Mouse (Mus musculus) heart, embryonic 15.5 days (tissue): ENCODE measurements around the gene Dync1li1. TPM values are rescaled to one million over a fixed set of nuclear protein-coding genes. Genes with fewer than 3 reads are reported as not detected.

Source experiments
- ATAC-seq: fragments of 200-750 bp; cut with Nextera tagmentation; replicated peaks from 2 replicates; pipeline ENCODE4 v1.8.0; 2017; ENCODE audit warnings: low read depth, moderate TSS enrichment; ENCODE audit not compliant: insufficient number of reproducible peaks, insufficient read depth, low FRiP score
- H3K27ac ChIP-seq: fragments of 300-500 bp; sonication (generic); 2 replicates; pipeline ENCODE4 v1.5.1; 2015; ENCODE audit warnings: mild to moderate bottlenecking, inconsistent platforms
- H3K27me3 ChIP-seq: fragments of 300-500 bp; sonication (generic); 2 replicates; pipeline ENCODE4 v1.6.1; 2015; ENCODE audit warnings: inconsistent platforms
- H3K36me3 ChIP-seq: fragments of 300-500 bp; sonication (generic); 2 replicates; pipeline ENCODE4 v1.6.1; 2015; ENCODE audit warnings: mild to moderate bottlenecking, inconsistent platforms
- H3K4me1 ChIP-seq: fragments of 300-500 bp; sonication (generic); replicated peaks from 2 replicates; pipeline ENCODE4 v1.6.1; 2015; ENCODE audit warnings: inconsistent platforms
- H3K4me2 ChIP-seq: fragments of 300-500 bp; sonication (generic); 2 replicates; pipeline ENCODE4 v1.6.1; 2015; ENCODE audit warnings: inconsistent platforms, mild to moderate bottlenecking, moderate library complexity
- H3K4me3 ChIP-seq: fragments of 300-500 bp; sonication (generic); 2 replicates; pipeline ENCODE4 v1.5.1; 2015; ENCODE audit warnings: mild to moderate bottlenecking, inconsistent platforms
- H3K9ac ChIP-seq: fragments of 300-500 bp; sonication (generic); 2 replicates; pipeline ENCODE4 v1.6.1; 2015; ENCODE audit warnings: mild to moderate bottlenecking, inconsistent platforms
- H3K9me3 ChIP-seq: fragments of 300-500 bp; sonication (generic); replicated peaks from 2 replicates; pipeline ENCODE4 v1.6.1; 2016; ENCODE audit warnings: inconsistent platforms
- WGBS: fragments of 180-500 bp; shearing (Covaris S2); methylation state at CpG from one replicate; pipeline ENCODE4 v1.1.7; 2015; ENCODE audit warnings: mixed read lengths; 5-methylcytosine and 5-hydroxymethylcytosine counted together
- polyA plus RNA-seq: library from polyadenylated mRNA; unstranded; fragments of >200 nt; fragmentation: Nextera tagmentation; extraction: Ambion mirVana; gene quantifications from 2 replicates; pipeline ENCODE4 v1.2.1, GENCODE M21; 2015

The Dync1li1 gene
- polyA plus RNA-seq, 1 experiment from 2014 or later = 72.3 TPM

DNA sequence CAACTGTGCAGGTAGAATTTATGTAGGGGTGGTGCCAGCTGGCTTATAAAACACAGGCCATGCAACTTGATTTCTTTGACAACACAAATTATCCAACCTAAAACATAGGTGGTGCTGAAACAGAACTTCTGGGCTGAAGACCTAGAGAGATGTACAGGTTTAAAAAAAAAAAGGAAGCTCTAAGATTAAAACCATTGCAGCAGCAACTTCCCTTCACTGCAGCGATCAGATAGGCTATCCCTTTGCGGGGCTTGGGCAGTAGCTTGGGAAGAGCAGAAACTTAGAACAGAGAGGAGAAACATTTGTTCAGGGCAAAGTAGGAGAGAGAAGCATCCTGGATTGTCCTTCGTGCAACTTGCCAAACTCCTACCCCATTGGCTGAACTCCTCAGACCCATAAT, 31.9 kb upstream of the Dync1li1 start:
- ATAC-seq = no peak
- H3K9ac ChIP-seq = no peak overlapping the region
- no peak overlapping the region for H3K4me3 ChIP-seq
- no peaks in the 10 kb centered on the region for H3K4me1 ChIP-seq
- no peaks in the 10 kb centered on the region for H3K36me3 ChIP-seq
- no peak overlapping the region for H3K4me2 ChIP-seq
- no peaks in the 10 kb centered on the region for H3K27me3 ChIP-seq
- H3K9me3 ChIP-seq = no peaks in the 10 kb centered on the region
- WGBS = 64% methylated on average over 3 of the region's 3 CpGs
- no peak overlapping the region for H3K27ac ChIP-seq

DNA sequence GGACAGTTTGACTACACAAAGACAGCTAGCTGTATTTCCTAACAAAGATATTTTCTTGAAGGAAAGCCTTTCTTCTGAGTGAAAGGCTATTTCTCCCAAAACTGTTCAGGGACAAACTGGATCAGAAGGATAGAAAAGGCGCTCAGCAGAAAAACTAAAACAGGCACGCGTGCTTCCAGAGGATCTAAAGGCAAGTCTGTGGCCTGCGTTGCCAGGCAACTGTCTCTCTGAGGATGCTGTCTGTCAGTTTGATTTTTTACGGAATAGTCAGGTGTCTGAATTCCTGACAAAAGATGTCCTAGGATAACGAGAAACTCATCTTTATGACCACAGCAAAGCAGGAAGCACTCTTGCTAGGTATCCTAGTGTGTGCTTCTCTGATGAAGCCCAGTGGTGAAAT, 28.1 kb upstream of the Dync1li1 start:
- Histone ChIP-seq H3K27me3 (no peaks in the 10 kb centered on the region), H3K9ac (no peak overlapping the region), H3K4me3 (no peak overlapping the region), H3K27ac (no peak overlapping the region), H3K4me2 (no peak overlapping the region), H3K36me3 (no peaks in the 10 kb centered on the region), H3K9me3 (no peaks in the 10 kb centered on the region), H3K4me1 (peaks cover 8% of the 10 kb centered on the region; the same call in 1 of the 2 replicates)
- WGBS = 86% methylated on average over 6 of the region's 6 CpGs
- ATAC-seq = no peak

- no peak overlapping the region for H3K27ac ChIP-seq
- no peak for ATAC-seq
- H3K27me3 ChIP-seq = no peaks in the 10 kb centered on the region
- no peak overlapping the region for H3K4me3 ChIP-seq
- H3K4me1 ChIP-seq = peaks cover 8% of the 10 kb centered on the region; the same call in 1 of the 2 replicates
- no peak overlapping the region for H3K9ac ChIP-seq
- WGBS = 67% methylated on average over 6 of the region's 6 CpGs
- no peaks in the 10 kb centered on the region for H3K36me3 ChIP-seq
- no peak overlapping the region for H3K4me2 ChIP-seq
- H3K9me3 ChIP-seq = no peaks in the 10 kb centered on the region
Observed at GRCm38 (mm10) chr9:114660983-114661382, 27.6 kb upstream of the Dync1li1 start.

DNA sequence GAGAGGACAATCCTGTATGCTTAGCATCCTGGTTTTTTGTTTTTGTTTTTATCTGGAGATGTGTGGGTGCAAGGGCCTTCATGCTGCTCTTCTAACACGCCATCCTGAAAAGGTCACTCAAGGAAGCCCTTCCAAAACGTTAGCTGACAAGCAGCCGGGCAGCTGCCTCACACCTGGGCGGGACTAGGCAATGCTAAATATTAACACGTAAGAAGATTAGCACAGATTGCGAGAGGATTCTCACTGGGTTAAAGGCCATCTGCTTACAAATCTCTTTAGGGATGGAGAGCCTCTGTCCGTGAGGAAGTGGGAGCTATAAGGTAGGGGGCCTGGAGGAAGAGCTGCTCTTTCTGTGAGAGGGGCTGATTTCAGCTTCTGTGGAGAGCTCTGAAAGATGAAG, 26.6 kb upstream of the Dync1li1 start:
- H3K4me1 ChIP-seq = peaks cover 11% of the 10 kb centered on the region
- no peaks in the 10 kb centered on the region for H3K36me3 ChIP-seq
- H3K27me3 ChIP-seq = no peaks in the 10 kb centered on the region
- 47% methylated on average over 7 of the region's 7 CpGs for WGBS
- H3K4me2 ChIP-seq = no peak overlapping the region
- no peak overlapping the region for H3K4me3 ChIP-seq
- no peak for ATAC-seq
- H3K9me3 ChIP-seq = no peaks in the 10 kb centered on the region
- no peak overlapping the region for H3K27ac ChIP-seq
- no peak overlapping the region for H3K9ac ChIP-seq

GRCm38 (mm10) chr9:114663782-114664181, 24.8 kb upstream of the Dync1li1 start:
- Histone ChIP-seq H3K9ac (no peak overlapping the region), H3K4me2 (no peak overlapping the region), H3K9me3 (no peaks in the 10 kb centered on the region), H3K4me3 (no peak overlapping the region), H3K4me1 (peaks cover 29% of the 10 kb centered on the region), H3K27ac (peak overlapping the region; percentile 72), H3K36me3 (no peaks in the 10 kb centered on the region), H3K27me3 (no peaks in the 10 kb centered on the region)
- ATAC-seq = no peak
- WGBS = 79% methylated on average over 11 of the region's 11 CpGs

DNA sequence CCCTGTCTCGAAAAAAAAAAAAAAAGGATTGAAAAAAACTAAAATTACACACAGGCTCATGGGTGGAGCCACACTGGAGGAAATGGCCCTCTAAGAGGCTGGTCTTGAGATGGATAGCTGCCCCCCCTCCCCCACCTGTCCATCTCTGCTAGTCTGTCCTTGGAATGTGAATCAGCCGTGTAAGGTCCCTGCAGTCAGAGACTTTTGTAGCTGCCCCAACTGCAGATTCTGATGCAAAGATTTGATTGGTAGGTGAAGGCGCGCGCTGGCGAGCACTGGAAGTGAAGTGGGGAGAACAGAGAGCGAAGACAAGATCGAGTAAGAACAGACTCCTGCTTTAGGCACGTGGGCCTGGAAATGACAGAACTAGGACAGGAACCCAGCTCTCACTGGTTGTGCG, 21.7 kb upstream of the Dync1li1 start:
- H3K9ac ChIP-seq = no peak overlapping the region
- no peaks in the 10 kb centered on the region for H3K36me3 ChIP-seq
- ATAC-seq = no peak
- no peak overlapping the region for H3K4me2 ChIP-seq
- H3K4me3 ChIP-seq = no peak overlapping the region
- peaks cover 41% of the 10 kb centered on the region for H3K4me1 ChIP-seq
- H3K27ac ChIP-seq = peak overlapping the region; percentile 88
- H3K27me3 ChIP-seq = no peaks in the 10 kb centered on the region
- no peaks in the 10 kb centered on the region for H3K9me3 ChIP-seq
- WGBS = 76% methylated on average over 10 of the region's 10 CpGs

DNA sequence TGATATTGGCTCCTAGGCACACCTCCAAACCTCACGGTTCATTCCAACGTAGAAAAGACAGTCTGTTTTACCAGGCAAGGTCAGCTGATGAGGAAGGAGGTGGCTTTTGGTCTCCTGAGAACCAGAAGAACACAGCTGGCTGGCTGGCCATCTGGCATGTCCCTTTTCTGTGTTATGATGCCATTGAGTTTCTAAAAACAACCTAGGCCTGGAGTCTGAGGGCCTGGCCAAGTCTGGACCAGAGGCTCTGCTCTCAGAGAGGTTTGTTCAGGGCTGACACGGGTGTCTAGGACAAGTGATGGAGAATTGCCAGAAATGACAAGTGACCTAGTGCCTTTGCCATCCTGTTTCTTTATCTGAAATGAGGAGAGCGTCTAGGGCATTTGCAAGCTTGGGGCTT, 20.5 kb upstream of the Dync1li1 start:
- H3K36me3 ChIP-seq = no peaks in the 10 kb centered on the region
- H3K9ac ChIP-seq = no peak overlapping the region
- no peaks in the 10 kb centered on the region for H3K9me3 ChIP-seq
- H3K4me3 ChIP-seq = no peak overlapping the region
- ATAC-seq = peak; percentile 88
- H3K4me1 ChIP-seq = peaks cover 46% of the 10 kb centered on the region
- WGBS = 29% methylated on average over 4 of the region's 4 CpGs
- no peaks in the 10 kb centered on the region for H3K27me3 ChIP-seq
- peak overlapping the region; percentile 11; the same call in 1 of the 2 replicates for H3K4me2 ChIP-seq
- H3K27ac ChIP-seq = peak overlapping the region; percentile 88

DNA sequence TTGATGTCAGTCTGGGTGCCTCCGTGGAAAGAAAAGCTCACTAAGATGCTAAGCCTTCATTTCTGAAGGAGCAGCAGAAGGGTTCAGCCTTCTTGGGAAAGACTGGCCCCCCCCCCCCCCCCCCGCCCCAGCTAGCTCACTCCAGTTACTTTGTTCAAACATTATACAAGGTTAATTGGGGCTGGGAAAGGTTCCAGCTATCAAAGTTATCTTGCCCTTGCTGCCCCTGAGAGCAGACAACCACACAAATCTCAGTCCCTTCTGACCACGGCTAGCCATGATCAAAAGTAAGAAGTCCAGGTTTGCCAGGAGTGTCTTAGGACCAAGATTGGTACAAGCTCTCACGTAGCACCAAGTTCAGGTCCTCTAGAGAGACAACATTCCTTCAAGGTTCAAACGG, 19.6 kb upstream of the Dync1li1 start:
- no peak overlapping the region for H3K4me2 ChIP-seq
- 55% methylated on average over 5 of the region's 5 CpGs for WGBS
- no peak for ATAC-seq
- peak overlapping the region; percentile 88 for H3K27ac ChIP-seq
- no peaks in the 10 kb centered on the region for H3K9me3 ChIP-seq
- peaks cover 51% of the 10 kb centered on the region for H3K4me1 ChIP-seq
- no peak overlapping the region for H3K4me3 ChIP-seq
- no peaks in the 10 kb centered on the region for H3K27me3 ChIP-seq
- no peak overlapping the region for H3K9ac ChIP-seq
- H3K36me3 ChIP-seq = no peaks in the 10 kb centered on the region

DNA sequence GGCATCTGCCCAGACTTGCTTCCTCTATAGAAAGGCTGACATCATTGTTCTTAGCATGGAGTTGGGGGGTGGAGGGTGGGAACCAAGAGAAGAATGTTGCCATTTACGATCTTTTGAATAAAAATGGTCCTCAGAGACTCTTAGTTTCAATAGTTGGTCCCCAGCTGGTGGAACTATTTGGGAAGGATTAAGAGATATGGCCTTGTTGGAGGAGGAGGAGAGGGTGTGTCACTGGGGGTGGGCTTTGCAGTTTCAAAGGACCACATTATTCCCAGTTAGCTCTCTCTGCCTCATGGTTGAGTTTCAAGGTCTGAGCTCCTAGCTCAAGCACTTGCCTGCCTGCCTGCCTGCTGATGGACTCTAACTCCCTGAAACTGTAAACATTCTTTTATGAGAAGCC, 16.6 kb upstream of the Dync1li1 start:
- Histone ChIP-seq H3K4me2 (no peak overlapping the region), H3K27ac (peak overlapping the region; percentile 86; the same call in 1 of the 2 replicates), H3K4me1 (peaks cover 44% of the 10 kb centered on the region), H3K9ac (no peak overlapping the region), H3K9me3 (no peaks in the 10 kb centered on the region), H3K36me3 (no peaks in the 10 kb centered on the region), H3K27me3 (no peaks in the 10 kb centered on the region), H3K4me3 (no peak overlapping the region)
- 63% methylated on average over 1 of the region's 1 CpGs for WGBS
- no peak for ATAC-seq

GRCm38 (mm10) chr9:114672703-114673561, 15.7 kb upstream of the Dync1li1 start:
- Histone ChIP-seq H3K27ac (peak overlapping the region; percentile 86), H3K9me3 (no peaks in the 10 kb centered on the region), H3K4me1 (peaks cover 34% of the 10 kb centered on the region), H3K4me2 (peak overlapping the region; percentile 75), H3K36me3 (no peaks in the 10 kb centered on the region), H3K9ac (peak overlapping the region; percentile 49), H3K27me3 (no peaks in the 10 kb centered on the region), H3K4me3 (peak overlapping the region; percentile 47)
- WGBS = 4% methylated on average over 24 of the region's 24 CpGs
- ATAC-seq = peak; percentile 53; the same call in 1 of the 2 replicates

DNA sequence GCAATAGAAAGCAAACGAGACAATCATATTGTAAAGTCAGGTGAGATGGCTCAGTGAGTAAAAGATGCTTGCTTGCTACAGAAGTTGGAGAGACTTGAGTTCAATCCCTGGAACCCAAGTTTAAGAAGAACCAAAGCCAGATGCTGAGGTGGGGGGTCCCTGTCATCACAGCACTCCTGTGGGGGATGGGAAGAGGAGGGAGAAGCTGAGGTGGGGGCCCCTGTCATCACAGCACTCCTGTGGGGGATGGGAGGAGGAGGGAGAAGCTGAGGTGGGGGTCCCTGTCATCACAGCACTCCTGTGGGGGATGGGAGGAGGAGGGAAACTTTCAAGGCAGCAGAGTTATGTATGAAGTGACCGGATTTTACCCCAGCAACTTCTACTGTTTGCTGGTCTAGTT, 15.0 kb upstream of the Dync1li1 start:
- Histone ChIP-seq H3K4me1 (peaks cover 27% of the 10 kb centered on the region), H3K4me3 (peak overlapping the region; percentile 47; the same call in 1 of the 2 replicates), H3K27ac (peak overlapping the region; percentile 86), H3K27me3 (no peaks in the 10 kb centered on the region), H3K36me3 (no peaks in the 10 kb centered on the region), H3K4me2 (peak overlapping the region; percentile 75), H3K9me3 (no peaks in the 10 kb centered on the region), H3K9ac (no peak overlapping the region)
- WGBS = 37% methylated on average over 2 of the region's 2 CpGs
- no peak for ATAC-seq

DNA sequence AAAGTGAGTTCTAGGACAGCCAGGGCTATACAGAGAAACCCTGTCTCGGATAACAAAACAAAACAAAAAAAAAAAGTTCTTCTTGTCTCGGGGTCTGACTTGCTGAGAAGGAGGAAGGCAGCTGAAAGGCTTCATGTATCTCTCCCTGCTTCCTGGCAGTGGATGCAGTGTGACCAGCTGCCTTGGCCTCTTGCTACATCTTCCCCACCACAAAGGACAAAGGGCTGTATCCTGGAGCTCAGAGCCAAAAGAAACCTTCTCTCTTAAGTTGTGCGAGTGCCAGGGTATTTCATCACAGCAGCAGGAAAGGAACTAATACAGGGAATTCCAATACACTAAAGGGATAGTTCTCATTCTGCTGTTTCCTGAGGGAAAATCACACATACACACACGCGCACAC, 10.0 kb upstream of the Dync1li1 start:
- Histone ChIP-seq H3K36me3 (no peaks in the 10 kb centered on the region), H3K9me3 (no peaks in the 10 kb centered on the region), H3K4me1 (peaks cover 3% of the 10 kb centered on the region), H3K27ac (no peak overlapping the region), H3K4me2 (no peak overlapping the region), H3K27me3 (no peaks in the 10 kb centered on the region), H3K4me3 (no peak overlapping the region), H3K9ac (no peak overlapping the region)
- no peak for ATAC-seq
- 72% methylated on average over 5 of the region's 5 CpGs for WGBS
